Mouse (Mus musculus): ENCODE results near the gene Map3k9. TPM values are rescaled to one million over a fixed set of nuclear protein-coding genes. Genes with fewer than 3 reads are reported as not detected.

Gene Map3k9
- polyA plus RNA-seq (2015; fragmentation: Nextera tagmentation; extraction: Ambion mirVana): 0.02 and 0.03 TPM in 2 replicates

DNA sequence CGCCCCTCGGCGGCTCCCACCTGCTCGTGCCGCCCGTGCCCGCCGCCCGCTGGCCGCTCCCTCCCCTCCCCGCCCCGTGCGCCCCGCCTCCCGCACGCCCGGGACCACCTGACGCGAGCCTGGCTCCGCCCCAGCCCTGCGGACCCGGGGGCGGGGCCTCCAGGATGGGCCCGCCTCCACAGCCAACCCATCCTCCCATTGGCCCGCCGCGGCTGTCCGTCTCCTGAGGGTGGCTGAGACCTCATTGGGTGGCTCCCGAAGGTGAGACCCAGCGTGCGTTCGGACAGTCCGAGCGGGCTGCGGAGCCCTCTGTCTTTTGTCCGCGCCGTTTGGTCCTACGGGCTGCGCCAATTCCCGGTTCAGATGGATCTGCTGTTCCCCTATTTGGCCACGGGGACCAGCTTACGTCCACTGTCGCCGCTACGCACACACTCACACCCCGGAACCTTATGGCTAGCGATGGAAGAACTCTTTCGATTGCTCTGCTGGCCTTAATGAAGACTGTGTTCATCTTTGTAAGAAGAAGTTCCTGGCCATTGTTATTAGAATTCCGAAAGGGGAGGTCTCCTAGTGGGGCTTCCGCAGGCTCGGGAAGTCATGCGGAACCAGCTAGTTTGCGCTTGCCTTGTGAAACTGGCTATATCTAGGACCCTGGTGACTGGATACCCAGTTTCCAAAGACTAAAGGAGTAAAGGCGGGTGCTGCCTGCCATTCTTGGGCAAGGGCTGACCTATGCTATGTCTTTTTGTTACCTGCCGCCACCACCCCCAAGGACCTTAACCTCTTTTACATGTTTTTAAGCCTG, at the start of gene Map3k9:
Gene Map3k9 (minus strand): TSS at position 71 of the 805 bp plus-strand sequence.
- Histone ChIP-seq H3K27ac (no peak within 1 kb of the TSS), H3K4me3 (replicated peaks) (peak within 1 kb of the TSS; percentile 62), H3K9me3 (replicated peaks) (no peaks in the 10 kb centered on the region), H3K4me2 (peak within 1 kb of the TSS; percentile 84), H3K9ac (peak within 1 kb of the TSS; percentile 43; the same call in 1 of the 2 replicates), H3K4me1 (replicated peaks) (peaks cover 10% of the 10 kb centered on the region), H3K27me3 (peaks cover 76% of the 10 kb centered on the region), H3K36me3 (no peaks in the 10 kb centered on the region)
- DNase-seq (peak; percentile 75), ATAC-seq (ENCODE audit: low read depth) (peak; percentile 96)
- WGBS (ENCODE audit: insufficient replicate concordance): 2% methylated on average over 29 of the region's 56 CpGs

DNA sequence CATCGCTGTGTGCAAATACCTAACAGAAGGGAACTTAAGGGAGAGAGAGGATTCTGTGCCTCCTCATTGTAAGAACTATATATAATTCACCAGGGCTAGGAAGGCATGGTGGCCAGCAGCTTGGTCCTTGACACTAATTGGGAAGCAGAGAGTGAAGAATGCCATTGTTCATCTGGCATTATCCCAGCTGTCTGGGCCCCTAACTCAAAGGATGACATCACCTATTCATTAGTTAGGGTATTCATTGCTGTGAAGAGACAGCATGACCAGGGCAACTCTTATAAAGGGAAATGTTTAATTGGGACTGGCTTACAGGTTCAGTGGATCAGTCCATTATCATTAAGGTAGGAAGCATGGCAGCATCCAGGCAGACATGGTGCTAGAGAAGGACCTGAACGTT, 47.4 kb upstream of the Map3k9 start:
- ATAC-seq (ENCODE audit: low read depth) (no peak), DNase-seq (no peak)
- H3K9me3 ChIP-seq (replicated peaks): no peaks in the 10 kb centered on the region
- H3K4me3 ChIP-seq (replicated peaks): no peak overlapping the region
- H3K27ac ChIP-seq: no peak overlapping the region
- H3K4me2 ChIP-seq: no peak overlapping the region
- WGBS (ENCODE audit: insufficient replicate concordance): 63% methylated on average over 2 of the region's 2 CpGs
- no peaks in the 10 kb centered on the region for H3K4me1 ChIP-seq (replicated peaks)
- no peak overlapping the region for H3K9ac ChIP-seq
- H3K27me3 ChIP-seq: no peaks in the 10 kb centered on the region
- H3K36me3 ChIP-seq: no peaks in the 10 kb centered on the region

DNA sequence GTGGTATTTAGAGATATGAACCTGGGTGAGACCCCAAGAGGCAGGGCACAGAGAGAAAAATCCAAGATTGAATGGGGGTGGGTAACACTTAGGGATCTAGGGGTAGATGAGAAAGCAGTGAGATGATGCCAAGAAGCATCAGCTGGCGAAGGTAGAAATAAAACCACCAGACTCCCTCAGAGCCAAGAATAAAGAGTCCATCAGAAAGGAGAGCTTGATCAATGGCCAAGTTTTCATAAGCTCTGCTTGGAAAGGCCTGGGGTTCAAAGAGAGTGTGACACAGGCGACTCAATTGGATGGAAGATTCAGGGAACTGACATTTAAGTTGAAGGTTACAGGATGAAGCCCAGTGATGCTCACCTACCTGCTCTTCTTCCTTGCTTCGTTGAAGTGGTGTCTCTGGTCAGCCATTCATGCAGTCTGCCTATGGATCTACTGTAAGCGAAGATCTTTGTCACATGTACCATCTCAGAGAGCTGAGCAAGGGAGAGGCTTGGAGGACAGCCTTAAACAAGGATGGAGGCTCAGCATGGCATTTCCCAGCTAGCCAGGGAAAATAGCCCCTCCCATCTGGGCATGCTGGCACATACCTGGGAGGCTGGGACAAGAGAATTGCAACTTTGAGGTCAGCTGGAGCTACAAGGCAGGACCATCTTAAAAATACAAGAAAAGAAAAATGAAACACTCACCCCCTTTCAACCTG, 42.0 kb upstream of the Map3k9 start:
- H3K4me3 ChIP-seq (replicated peaks): no peak overlapping the region
- H3K4me1 ChIP-seq (replicated peaks): no peaks in the 10 kb centered on the region
- H3K4me2 ChIP-seq: no peak overlapping the region
- WGBS (ENCODE audit: insufficient replicate concordance): 54% methylated on average over 4 of the region's 4 CpGs
- DNase-seq (no peak), ATAC-seq (ENCODE audit: low read depth) (no peak)
- H3K27ac ChIP-seq: no peak overlapping the region
- H3K9ac ChIP-seq: no peak overlapping the region
- no peaks in the 10 kb centered on the region for H3K36me3 ChIP-seq
- no peaks in the 10 kb centered on the region for H3K27me3 ChIP-seq
- H3K9me3 ChIP-seq (replicated peaks): no peaks in the 10 kb centered on the region

DNA sequence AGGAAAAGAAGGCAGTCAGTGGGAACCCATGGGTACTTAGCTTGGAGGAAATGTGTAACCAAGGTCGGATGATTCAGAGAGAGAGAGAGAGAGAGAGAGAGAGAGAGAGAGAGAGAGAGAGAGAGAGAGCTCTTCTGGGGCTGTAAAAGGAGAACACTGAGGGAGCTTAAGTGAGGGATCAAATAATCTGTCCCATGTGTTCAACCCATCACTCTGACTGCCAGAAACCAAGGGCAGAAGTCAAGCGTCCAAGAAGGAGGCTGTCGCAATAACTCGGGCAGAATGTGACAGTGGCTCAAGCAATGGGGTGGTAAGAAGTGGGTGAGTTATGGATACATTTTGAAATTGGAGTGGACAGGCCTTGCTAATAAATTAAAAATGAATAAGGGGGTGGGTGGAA, 41.2 kb upstream of the Map3k9 start:
- H3K9me3 ChIP-seq (replicated peaks): no peaks in the 10 kb centered on the region
- no peak overlapping the region for H3K9ac ChIP-seq
- H3K4me2 ChIP-seq: no peak overlapping the region
- DNase-seq (no peak), ATAC-seq (ENCODE audit: low read depth) (no peak)
- no peak overlapping the region for H3K4me3 ChIP-seq (replicated peaks)
- H3K4me1 ChIP-seq (replicated peaks): no peaks in the 10 kb centered on the region
- 49% methylated on average over 4 of the region's 4 CpGs for WGBS (ENCODE audit: insufficient replicate concordance)
- H3K27me3 ChIP-seq: no peaks in the 10 kb centered on the region
- no peak overlapping the region for H3K27ac ChIP-seq
- H3K36me3 ChIP-seq: no peaks in the 10 kb centered on the region

DNA sequence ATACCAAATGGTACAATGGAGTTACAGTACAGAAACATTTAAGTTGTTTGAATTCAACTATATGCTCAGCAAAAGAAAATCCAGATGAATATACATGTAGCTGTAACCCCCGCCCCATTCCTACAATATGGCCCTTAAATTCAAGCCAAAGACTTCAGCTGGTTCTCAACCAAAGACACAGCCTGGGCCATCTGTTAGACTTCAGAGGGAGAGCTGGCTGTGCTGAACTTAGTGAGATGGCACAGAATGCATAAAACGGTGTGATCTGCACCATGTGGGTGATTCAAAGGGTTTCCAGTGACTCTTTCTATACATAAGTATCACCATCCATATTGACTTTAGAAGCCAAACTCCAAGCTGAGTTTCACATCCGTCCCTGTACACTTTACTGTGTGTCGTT, 39.7 kb upstream of the Map3k9 start:
- no peak overlapping the region for H3K4me3 ChIP-seq (replicated peaks)
- 69% methylated on average over 4 of the region's 4 CpGs for WGBS (ENCODE audit: insufficient replicate concordance)
- H3K4me2 ChIP-seq: no peak overlapping the region
- H3K36me3 ChIP-seq: no peaks in the 10 kb centered on the region
- no peaks in the 10 kb centered on the region for H3K4me1 ChIP-seq (replicated peaks)
- no peak for ATAC-seq (ENCODE audit: low read depth)
- H3K9ac ChIP-seq: no peak overlapping the region
- no peaks in the 10 kb centered on the region for H3K9me3 ChIP-seq (replicated peaks)
- no peaks in the 10 kb centered on the region for H3K27me3 ChIP-seq
- DNase-seq: no peak
- no peak overlapping the region for H3K27ac ChIP-seq

GRCm38 (mm10) chr12:81817126-81817505, 36.1 kb upstream of the Map3k9 start:
- ATAC-seq (ENCODE audit: low read depth) (no peak), DNase-seq (no peak)
- 0 out of 2 replicates have a peak overlapping the region, but pooled peaks have one; percentile 5 for H3K4me2 ChIP-seq
- H3K9me3 ChIP-seq (replicated peaks): no peaks in the 10 kb centered on the region
- H3K36me3 ChIP-seq: no peaks in the 10 kb centered on the region
- H3K4me1 ChIP-seq (replicated peaks): no peaks in the 10 kb centered on the region
- H3K4me3 ChIP-seq (replicated peaks): no peak overlapping the region
- 35% methylated on average over 6 of the region's 6 CpGs for WGBS (ENCODE audit: insufficient replicate concordance)
- H3K9ac ChIP-seq: no peak overlapping the region
- no peaks in the 10 kb centered on the region for H3K27me3 ChIP-seq
- no peak overlapping the region for H3K27ac ChIP-seq

- ATAC-seq (ENCODE audit: low read depth) (no peak), DNase-seq (no peak)
- Histone ChIP-seq H3K4me3 (replicated peaks) (no peak overlapping the region), H3K4me2 (0 out of 2 replicates have a peak overlapping the region, but pooled peaks have one; percentile 5), H3K4me1 (replicated peaks) (no peaks in the 10 kb centered on the region), H3K9ac (no peak overlapping the region), H3K9me3 (replicated peaks) (no peaks in the 10 kb centered on the region), H3K27ac (no peak overlapping the region), H3K36me3 (no peaks in the 10 kb centered on the region), H3K27me3 (no peaks in the 10 kb centered on the region)
- 22% methylated on average over 10 of the region's 10 CpGs for WGBS (ENCODE audit: insufficient replicate concordance)
These were observed 35.6 kb upstream of the Map3k9 start for GRCm38 (mm10) chr12:81816330-81817125.

DNA sequence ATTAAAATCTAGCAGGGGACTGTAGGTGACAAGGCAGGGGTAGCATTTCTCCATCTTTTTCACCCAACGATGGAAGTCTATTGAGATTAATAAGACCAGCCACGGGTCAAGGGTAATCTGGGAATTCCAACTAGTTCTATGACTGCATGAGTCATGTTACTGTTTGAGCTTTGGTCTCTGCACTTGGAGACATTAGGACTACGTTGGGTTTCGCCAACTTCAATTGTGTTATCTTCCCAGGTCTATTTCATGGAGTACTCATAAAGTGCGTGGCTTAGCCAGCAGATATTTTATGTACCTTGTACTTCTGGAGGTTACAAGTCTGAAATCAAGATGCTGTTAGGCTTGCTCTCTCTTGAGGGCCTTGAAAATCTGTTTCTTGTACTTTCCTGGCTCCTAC, 33.8 kb upstream of the Map3k9 start:
- Histone ChIP-seq H3K27me3 (no peaks in the 10 kb centered on the region; the same call in 1 of the 2 replicates), H3K36me3 (no peaks in the 10 kb centered on the region), H3K9me3 (replicated peaks) (no peaks in the 10 kb centered on the region), H3K9ac (no peak overlapping the region), H3K27ac (no peak overlapping the region), H3K4me1 (replicated peaks) (no peaks in the 10 kb centered on the region), H3K4me3 (replicated peaks) (no peak overlapping the region), H3K4me2 (no peak overlapping the region)
- 68% methylated on average over 5 of the region's 5 CpGs for WGBS (ENCODE audit: insufficient replicate concordance)
- no peak for DNase-seq
- no peak for ATAC-seq (ENCODE audit: low read depth)

DNA sequence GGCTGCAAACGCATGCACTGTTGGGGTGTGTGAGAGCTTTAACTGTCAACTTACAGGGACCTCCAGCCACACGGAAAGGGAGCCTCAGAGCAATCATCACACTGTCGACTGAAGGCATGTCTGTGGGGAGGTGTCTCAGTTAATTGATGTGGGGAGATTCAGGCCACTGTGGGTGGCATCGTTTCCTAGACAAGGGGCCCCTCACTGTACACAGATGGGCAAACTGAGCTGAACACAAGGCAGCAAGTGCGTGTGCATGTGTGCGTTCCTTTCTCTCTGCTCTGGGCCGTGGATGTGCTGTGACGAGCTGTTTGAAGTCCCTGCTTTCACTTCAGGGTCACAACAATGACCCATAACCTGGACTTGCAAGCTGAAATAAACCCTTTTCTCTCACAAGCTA, 29.4 kb upstream of the Map3k9 start:
- Histone ChIP-seq H3K36me3 (no peaks in the 10 kb centered on the region), H3K4me3 (replicated peaks) (no peak overlapping the region), H3K9ac (no peak overlapping the region), H3K4me1 (replicated peaks) (peaks cover 20% of the 10 kb centered on the region), H3K4me2 (no peak overlapping the region), H3K27ac (no peak overlapping the region), H3K9me3 (replicated peaks) (no peaks in the 10 kb centered on the region), H3K27me3 (peaks cover 3% of the 10 kb centered on the region; the same call in 1 of the 2 replicates)
- ATAC-seq (ENCODE audit: low read depth) (no peak), DNase-seq (no peak)
- 48% methylated on average over 8 of the region's 8 CpGs for WGBS (ENCODE audit: insufficient replicate concordance)

DNA sequence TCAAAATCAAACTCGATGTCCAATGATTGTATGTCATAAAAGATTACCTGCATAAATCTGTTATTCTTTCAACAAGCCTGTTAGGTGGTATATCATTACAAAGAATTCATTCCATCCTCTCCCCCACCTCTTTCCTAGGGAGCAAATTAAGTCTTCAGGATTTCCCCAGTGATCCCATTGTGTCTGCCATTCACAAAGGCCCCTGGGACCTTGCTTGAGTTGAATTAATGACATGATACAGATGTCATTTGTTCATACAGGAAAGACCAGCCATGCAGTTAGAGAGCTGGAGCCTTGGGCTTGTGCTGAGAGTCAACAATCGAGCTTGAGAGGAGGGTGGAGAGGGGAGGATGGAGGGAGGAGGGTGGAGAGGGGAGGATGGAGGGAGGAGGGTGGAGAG, 27.6 kb upstream of the Map3k9 start:
- WGBS (ENCODE audit: insufficient replicate concordance): 50% methylated on average over 2 of the region's 2 CpGs
- no peak overlapping the region for H3K4me3 ChIP-seq (replicated peaks)
- H3K4me1 ChIP-seq (replicated peaks): peaks cover 20% of the 10 kb centered on the region
- no peak overlapping the region for H3K4me2 ChIP-seq
- no peak for DNase-seq
- H3K9ac ChIP-seq: no peak overlapping the region
- H3K9me3 ChIP-seq (replicated peaks): no peaks in the 10 kb centered on the region
- peaks cover 3% of the 10 kb centered on the region; the same call in 1 of the 2 replicates for H3K27me3 ChIP-seq
- no peak for ATAC-seq (ENCODE audit: low read depth)
- H3K36me3 ChIP-seq: no peaks in the 10 kb centered on the region
- H3K27ac ChIP-seq: no peak overlapping the region

- no peak overlapping the region for H3K4me3 ChIP-seq (replicated peaks)
- no peak overlapping the region for H3K9ac ChIP-seq
- ATAC-seq (ENCODE audit: low read depth): no peak
- peak overlapping the region; percentile 62 for H3K4me2 ChIP-seq
- H3K4me1 ChIP-seq (replicated peaks): peaks cover 20% of the 10 kb centered on the region
- H3K9me3 ChIP-seq (replicated peaks): no peaks in the 10 kb centered on the region
- 17% methylated on average over 11 of the region's 11 CpGs for WGBS (ENCODE audit: insufficient replicate concordance)
- DNase-seq: no peak
- H3K27ac ChIP-seq: no peak overlapping the region
- no peaks in the 10 kb centered on the region for H3K36me3 ChIP-seq
- peaks cover 3% of the 10 kb centered on the region; the same call in 1 of the 2 replicates for H3K27me3 ChIP-seq
These were observed 27.0 kb upstream of the Map3k9 start for GRCm38 (mm10) chr12:81807953-81808352.
